Mouse (Mus musculus): Measurements from ENCODE around the gene Ccm2l. TPM values are rescaled to one million over a fixed set of nuclear protein-coding genes. Genes with fewer than 3 reads are reported as not detected.

Gene Ccm2l
- not detected for polyA plus RNA-seq (2017; shearing (Covaris generic))

DNA sequence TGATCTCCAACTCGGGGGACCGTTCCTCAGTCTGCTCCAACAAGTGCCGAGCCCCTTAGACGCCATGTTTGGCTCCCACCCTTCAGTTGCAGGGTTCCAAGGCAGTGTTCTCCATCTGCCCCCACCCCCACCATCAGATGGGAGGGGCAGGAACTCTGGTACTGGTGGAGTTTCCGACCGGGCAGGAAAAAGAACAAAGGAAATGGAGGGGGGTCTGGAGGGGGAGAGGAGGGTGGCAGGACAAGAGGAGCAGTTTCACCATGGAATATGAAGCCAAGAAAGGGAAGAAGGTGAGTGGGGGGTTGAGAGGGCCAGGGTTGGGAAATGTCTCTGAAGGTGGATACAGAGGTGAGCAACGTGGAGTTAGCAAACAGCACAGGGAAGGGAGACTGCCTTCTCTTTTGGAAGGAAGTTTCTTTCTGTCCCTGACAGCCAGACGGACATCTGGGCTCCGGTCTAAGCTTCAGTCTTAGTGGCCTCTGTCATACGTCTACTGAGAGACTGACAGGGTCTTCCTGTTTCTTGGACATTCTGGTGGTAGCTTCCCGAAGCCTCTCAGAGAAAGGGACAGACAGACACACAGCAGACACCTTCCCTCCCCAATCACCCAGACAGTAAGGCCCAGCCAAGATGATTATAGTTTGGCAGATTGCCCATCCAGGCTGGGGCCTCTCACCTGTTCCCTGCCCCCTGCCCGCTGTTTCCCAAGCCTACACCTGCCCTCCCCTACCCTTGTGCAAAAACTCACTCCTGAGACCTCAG lies at the start of gene Ccm2l:
Gene Ccm2l (plus strand): TSS at position 209 of the 762 bp plus-strand sequence.

DNA sequence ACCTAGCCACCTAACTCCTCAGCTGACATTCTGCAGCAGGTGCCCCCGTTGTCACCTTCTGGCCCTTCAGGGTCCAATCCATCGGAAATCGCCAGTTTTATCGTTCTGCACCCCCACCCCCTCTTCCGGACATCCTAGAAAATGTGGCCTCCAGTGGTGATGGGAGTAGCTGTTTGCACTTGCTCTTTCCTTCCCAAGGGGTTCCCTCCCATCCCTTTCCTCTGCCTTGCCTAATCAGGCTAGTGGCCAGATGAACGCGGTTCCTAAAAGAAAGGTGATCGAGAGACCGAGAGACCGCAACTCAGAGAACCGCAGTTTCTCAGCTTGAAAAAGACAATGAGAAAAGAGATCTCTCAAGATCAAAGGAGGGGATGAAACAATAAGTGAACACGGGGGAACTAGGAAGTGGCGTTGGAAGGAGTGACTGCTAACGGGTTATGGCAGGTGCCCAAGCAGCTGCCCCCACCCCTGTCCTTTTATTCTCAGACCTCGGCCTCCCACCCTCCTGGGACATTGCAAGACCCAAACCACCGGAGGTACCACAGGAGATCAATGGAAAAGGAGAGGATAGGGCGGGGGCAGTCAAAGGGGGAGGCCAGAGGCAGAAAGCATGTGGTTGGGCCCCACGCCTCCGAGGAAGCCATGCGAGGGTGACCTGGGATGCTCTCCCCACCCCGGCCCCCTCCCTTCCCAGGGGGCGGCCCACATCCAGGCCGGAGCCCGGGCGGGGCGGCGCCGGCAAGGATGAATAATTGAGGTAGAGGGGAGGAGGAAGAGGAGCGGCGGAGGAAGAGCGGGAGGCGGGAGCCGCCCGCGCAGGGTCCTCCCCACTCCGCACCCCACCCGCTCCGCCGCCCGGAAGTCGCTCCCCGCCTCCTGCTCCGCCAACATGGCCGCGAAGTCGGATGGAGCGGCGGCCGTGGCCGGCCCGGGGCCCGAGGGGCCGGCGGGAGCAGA lies 34.4 kb upstream of the Ccm2l start, which contains the start of gene Xkr7:
Gene Xkr7 (plus strand): TSS at position 727 of the 957 bp plus-strand sequence.

DNA sequence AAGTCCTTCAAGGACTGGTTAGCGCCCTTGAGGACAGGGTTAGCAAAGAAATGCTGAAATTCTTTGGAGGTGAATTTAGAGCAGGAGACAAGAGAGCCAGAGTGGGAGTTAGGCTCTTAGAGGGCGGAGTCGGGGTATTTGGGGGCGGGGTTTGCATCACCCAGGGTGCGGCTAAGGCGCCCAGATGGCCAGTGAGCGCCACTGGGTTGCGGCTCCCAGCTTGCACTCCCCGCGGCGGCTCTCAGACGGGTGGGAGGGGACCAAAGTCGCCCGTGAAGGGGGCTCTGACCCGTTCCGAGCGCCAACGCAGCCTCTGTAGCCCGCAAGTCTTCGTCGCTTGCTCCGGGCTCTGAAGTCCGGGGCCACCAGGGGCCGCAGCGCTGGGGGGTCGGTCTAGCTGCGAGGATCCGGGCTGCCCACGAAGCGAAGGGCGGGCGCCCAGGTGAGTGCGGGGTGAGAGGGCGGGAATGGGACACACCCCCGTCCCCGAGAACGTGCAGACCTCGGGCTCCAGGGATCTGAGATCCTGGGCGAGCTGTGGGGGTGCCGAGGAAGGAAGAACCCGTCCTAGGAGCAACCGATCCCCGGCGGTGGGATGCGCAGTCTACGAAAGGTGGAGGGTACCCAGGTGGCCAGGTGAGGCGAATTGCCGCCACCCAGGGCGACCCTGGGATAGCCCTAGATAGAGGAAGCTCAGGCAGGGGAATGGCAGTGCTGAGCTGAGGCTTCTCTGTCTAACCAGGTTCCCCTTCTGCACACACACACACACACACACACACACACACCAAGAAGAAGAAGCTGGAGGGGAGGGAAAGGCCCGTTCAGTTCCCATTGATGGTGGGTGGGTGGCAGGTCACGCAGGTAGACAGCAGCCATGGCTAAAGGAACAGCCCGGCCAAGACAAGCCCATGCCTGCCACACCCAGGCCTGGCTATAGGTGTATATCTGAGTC lies 42.8 kb downstream of the Ccm2l start, which contains the start of gene Hck:
Gene Hck (plus strand): TSS at position 156 of the 952 bp plus-strand sequence.

Other genes with a start within 250 kb of the Ccm2l start
- gene Bcl2l1, start 234.2 kb upstream of the Ccm2l start, polyA plus RNA-seq (2017; shearing (Covaris generic)), result 67.2 TPM
- gene Tpx2, start 218.0 kb upstream of the Ccm2l start, polyA plus RNA-seq (2017; shearing (Covaris generic)), result 2.8 TPM
- not detected for gene Mylk2, start 154.6 kb upstream of the Ccm2l start, polyA plus RNA-seq (2017; shearing (Covaris generic))
- gene Foxs1, start 132.7 kb upstream of the Ccm2l start, polyA plus RNA-seq (2017; shearing (Covaris generic)), result not detected
- not detected for gene Dusp15, start 114.3 kb upstream of the Ccm2l start, polyA plus RNA-seq (2017; shearing (Covaris generic))
- 0.60 TPM for gene Ttll9, start 103.5 kb upstream of the Ccm2l start, polyA plus RNA-seq (2017; shearing (Covaris generic))
- gene Pdrg1, start 50.5 kb upstream of the Ccm2l start, polyA plus RNA-seq (2017; shearing (Covaris generic)), result 171 TPM
- gene Xkr7, start 34.1 kb upstream of the Ccm2l start, polyA plus RNA-seq (2017; shearing (Covaris generic)), result not detected
- 1.0 TPM for gene Hck, start 42.5 kb downstream of the Ccm2l start, polyA plus RNA-seq (2017; shearing (Covaris generic))
- 53.7 TPM for gene Tm9sf4, start 95.3 kb downstream of the Ccm2l start, polyA plus RNA-seq (2017; shearing (Covaris generic))
- 39.7 TPM for gene Tspyl3, start 159.5 kb downstream of the Ccm2l start, polyA plus RNA-seq (2017; shearing (Covaris generic))
- 21.4 TPM for gene Plagl2, start 175.5 kb downstream of the Ccm2l start, polyA plus RNA-seq (2017; shearing (Covaris generic))
- gene Pofut1, start 175.6 kb downstream of the Ccm2l start, polyA plus RNA-seq (2017; shearing (Covaris generic)), result 22.2 TPM
- 24.1 TPM for gene Kif3b, start 225.5 kb downstream of the Ccm2l start, polyA plus RNA-seq (2017; shearing (Covaris generic))